Mouse (Mus musculus) limb, embryonic 12.5 days (tissue): Measurements from ENCODE around the gene Zmiz1. TPM values are rescaled to one million over a fixed set of nuclear protein-coding genes. Genes with fewer than 3 reads are reported as not detected.

Source experiments
- ATAC-seq: fragments of 200-750 bp; cut with Nextera tagmentation; 2 replicates; pipeline ENCODE4 v1.8.0; 2017; ENCODE audit warnings: low read depth, moderate TSS enrichment; ENCODE audit not compliant: insufficient number of reproducible peaks, insufficient read depth, low FRiP score, low TSS enrichment
- H3K27ac ChIP-seq: fragments of 300-500 bp; sonication (generic); 2 replicates; pipeline ENCODE4 v1.5.1; 2016; ENCODE audit warnings: mild to moderate bottlenecking, moderate library complexity
- H3K27me3 ChIP-seq: fragments of 300-500 bp; sonication (generic); 2 replicates; pipeline ENCODE4 v1.6.1; 2016; ENCODE audit warnings: mild to moderate bottlenecking, moderate library complexity
- H3K36me3 ChIP-seq: fragments of 300-500 bp; sonication (generic); 2 replicates; pipeline ENCODE4 v1.6.1; 2016; ENCODE audit warnings: mild to moderate bottlenecking, moderate library complexity
- H3K4me1 ChIP-seq: fragments of 300-500 bp; sonication (generic); replicated peaks from 2 replicates; pipeline ENCODE4 v1.6.1; 2016
- H3K4me2 ChIP-seq: fragments of 300-500 bp; sonication (generic); 2 replicates; pipeline ENCODE4 v1.6.1; 2016; ENCODE audit warnings: mild to moderate bottlenecking, moderate library complexity
- H3K4me3 ChIP-seq: fragments of 300-500 bp; sonication (generic); replicated peaks from 2 replicates; pipeline ENCODE4 v1.5.1; 2016; ENCODE audit warnings: mild to moderate bottlenecking
- H3K9ac ChIP-seq: fragments of 300-500 bp; sonication (generic); replicated peaks from 2 replicates; pipeline ENCODE4 v1.6.1; 2016; ENCODE audit warnings: mild to moderate bottlenecking, moderate library complexity
- H3K9me3 ChIP-seq: fragments of 300-500 bp; sonication (generic); 2 replicates; pipeline ENCODE4 v1.6.1; 2016; ENCODE audit warnings: mild to moderate bottlenecking, moderate library complexity
- WGBS: fragments of 180-500 bp; shearing (Covaris S2); methylation state at CpG from one replicate; pipeline ENCODE4 v1.1.7; 2016; 5-methylcytosine and 5-hydroxymethylcytosine counted together
- polyA plus RNA-seq: library from polyadenylated mRNA; unstranded; fragments of >200 nt; fragmentation: Nextera tagmentation; extraction: Ambion mirVana; gene quantifications from 2 replicates; pipeline ENCODE4 v1.2.1, GENCODE M21; 2016

Gene Zmiz1
- polyA plus RNA-seq, 1 experiment from 2014 or later = 53.4 TPM

- Histone ChIP-seq H3K36me3 (peaks cover 86% of the 10 kb centered on the region), H3K27me3 (no peaks in the 10 kb centered on the region)
- no peak for ATAC-seq
Observed at GRCm38 (mm10) chr14:25582603-25583002, 123.6 kb downstream of the Zmiz1 start.

GRCm38 (mm10) chr14:25583899-25584298 lies 124.9 kb downstream of the Zmiz1 start:
- WGBS = 85% methylated on average over 10 of the region's 10 CpGs
- no peak overlapping the region for H3K9ac ChIP-seq
- H3K36me3 ChIP-seq = peaks cover 73% of the 10 kb centered on the region
- H3K4me1 ChIP-seq = peaks cover 54% of the 10 kb centered on the region
- ATAC-seq = no peak
- no peaks in the 10 kb centered on the region for H3K9me3 ChIP-seq
- H3K27ac ChIP-seq = peak overlapping the region; percentile 62; the same call in 1 of the 2 replicates
- H3K4me2 ChIP-seq = no peak overlapping the region
- no peak overlapping the region for H3K4me3 ChIP-seq
- no peaks in the 10 kb centered on the region for H3K27me3 ChIP-seq

More at GRCm38 (mm10) chr14:25582603-25583002, 123.6 kb downstream of the Zmiz1 start:
- Histone ChIP-seq H3K4me2 (no peak overlapping the region), H3K27ac (no peak overlapping the region), H3K9me3 (no peaks in the 10 kb centered on the region), H3K4me1 (peaks cover 47% of the 10 kb centered on the region), H3K4me3 (no peak overlapping the region), H3K9ac (no peak overlapping the region)
- 96% methylated on average over 6 of the region's 6 CpGs for WGBS

- peak overlapping the region; percentile 44; the same call in 1 of the 2 replicates for H3K9ac ChIP-seq
- H3K36me3 ChIP-seq = peaks cover 69% of the 10 kb centered on the region
- H3K4me2 ChIP-seq = no peak overlapping the region
- no peaks in the 10 kb centered on the region for H3K27me3 ChIP-seq
- no peaks in the 10 kb centered on the region for H3K9me3 ChIP-seq
- H3K4me1 ChIP-seq = peaks cover 65% of the 10 kb centered on the region
- peak; percentile 70 for ATAC-seq
- H3K4me3 ChIP-seq = no peak overlapping the region
- WGBS = 31% methylated on average over 21 of the region's 21 CpGs
- H3K27ac ChIP-seq = peak overlapping the region; percentile 91
Observed at GRCm38 (mm10) chr14:25585545-25586301, 126.7 kb downstream of the Zmiz1 start.

- Histone ChIP-seq H3K9me3 (no peaks in the 10 kb centered on the region), H3K27me3 (no peaks in the 10 kb centered on the region), H3K27ac (peak overlapping the region; percentile 91), H3K4me1 (peaks cover 66% of the 10 kb centered on the region), H3K4me2 (peak overlapping the region; percentile 19; the same call in 1 of the 2 replicates), H3K36me3 (peaks cover 67% of the 10 kb centered on the region), H3K9ac (peak overlapping the region; percentile 31; the same call in 1 of the 2 replicates), H3K4me3 (no peak overlapping the region)
- 39% methylated on average over 10 of the region's 10 CpGs for WGBS
- no peak for ATAC-seq
Observed at GRCm38 (mm10) chr14:25586846-25587486, 128.0 kb downstream of the Zmiz1 start.

GRCm38 (mm10) chr14:25587487-25588001 lies 128.6 kb downstream of the Zmiz1 start:
- peaks cover 72% of the 10 kb centered on the region for H3K4me1 ChIP-seq
- WGBS = 8% methylated on average over 6 of the region's 6 CpGs
- no peak for ATAC-seq
- peak overlapping the region; percentile 31; the same call in 1 of the 2 replicates for H3K9ac ChIP-seq
- no peaks in the 10 kb centered on the region for H3K27me3 ChIP-seq
- H3K27ac ChIP-seq = peak overlapping the region; percentile 91
- no peaks in the 10 kb centered on the region for H3K9me3 ChIP-seq
- H3K36me3 ChIP-seq = peaks cover 67% of the 10 kb centered on the region
- H3K4me3 ChIP-seq = no peak overlapping the region
- H3K4me2 ChIP-seq = peak overlapping the region; percentile 19

GRCm38 (mm10) chr14:25588156-25588555 lies 129.2 kb downstream of the Zmiz1 start:
- ATAC-seq = no peak
- H3K9me3 ChIP-seq = no peaks in the 10 kb centered on the region
- H3K4me3 ChIP-seq = no peak overlapping the region
- H3K4me2 ChIP-seq = peak overlapping the region; percentile 19
- 28% methylated on average over 2 of the region's 2 CpGs for WGBS
- H3K4me1 ChIP-seq = peaks cover 78% of the 10 kb centered on the region
- peaks cover 67% of the 10 kb centered on the region for H3K36me3 ChIP-seq
- peak overlapping the region; percentile 91 for H3K27ac ChIP-seq
- no peaks in the 10 kb centered on the region for H3K27me3 ChIP-seq
- H3K9ac ChIP-seq = no peak overlapping the region; the same call in 1 of the 2 replicates

- H3K4me3 ChIP-seq = no peak overlapping the region
- no peaks in the 10 kb centered on the region for H3K27me3 ChIP-seq
- H3K36me3 ChIP-seq = peaks cover 67% of the 10 kb centered on the region
- no peak overlapping the region for H3K4me2 ChIP-seq
- no peak for ATAC-seq
- H3K9ac ChIP-seq = no peak overlapping the region
- peaks cover 82% of the 10 kb centered on the region for H3K4me1 ChIP-seq
- 74% methylated on average over 16 of the region's 16 CpGs for WGBS
- H3K27ac ChIP-seq = peak overlapping the region; percentile 91; the same call in 1 of the 2 replicates
- no peaks in the 10 kb centered on the region for H3K9me3 ChIP-seq
Observed at GRCm38 (mm10) chr14:25588946-25589937, 130.3 kb downstream of the Zmiz1 start.

GRCm38 (mm10) chr14:25591000-25591399 lies 132.0 kb downstream of the Zmiz1 start:
- Histone ChIP-seq H3K9me3 (no peaks in the 10 kb centered on the region), H3K9ac (no peak overlapping the region), H3K27ac (no peak overlapping the region), H3K36me3 (peaks cover 66% of the 10 kb centered on the region), H3K4me3 (no peak overlapping the region), H3K4me1 (peaks cover 74% of the 10 kb centered on the region), H3K4me2 (no peak overlapping the region), H3K27me3 (no peaks in the 10 kb centered on the region)
- ATAC-seq = no peak
- 54% methylated on average over 5 of the region's 5 CpGs for WGBS

GRCm38 (mm10) chr14:25591426-25591825 lies 132.4 kb downstream of the Zmiz1 start:
- ATAC-seq = no peak
- Histone ChIP-seq H3K4me2 (no peak overlapping the region), H3K27ac (no peak overlapping the region), H3K9ac (no peak overlapping the region), H3K4me3 (no peak overlapping the region), H3K36me3 (peaks cover 68% of the 10 kb centered on the region), H3K9me3 (no peaks in the 10 kb centered on the region), H3K27me3 (no peaks in the 10 kb centered on the region), H3K4me1 (peaks cover 70% of the 10 kb centered on the region)
- 89% methylated on average over 1 of the region's 1 CpGs for WGBS

- Histone ChIP-seq H3K9ac (no peak overlapping the region), H3K9me3 (no peaks in the 10 kb centered on the region), H3K27me3 (no peaks in the 10 kb centered on the region), H3K27ac (no peak overlapping the region), H3K36me3 (peaks cover 79% of the 10 kb centered on the region), H3K4me2 (no peak overlapping the region), H3K4me3 (no peak overlapping the region), H3K4me1 (peaks cover 59% of the 10 kb centered on the region)
- 41% methylated on average over 6 of the region's 6 CpGs for WGBS
- no peak for ATAC-seq
Observed at GRCm38 (mm10) chr14:25592522-25592921, 133.5 kb downstream of the Zmiz1 start.
